Mouse (Mus musculus): ENCODE measurements around the gene Fktn. TPM values are rescaled to one million over a fixed set of nuclear protein-coding genes. Genes with fewer than 3 reads are reported as not detected.
"Not testable (repeated sequence)": the region's sequence is repeated elsewhere in the genome, so short reads cannot be mapped to it uniquely, and the experiment has no call there.

The Fktn gene
- polyA plus RNA-seq, 1 experiment from 2014 or later = 23.3 TPM

DNA sequence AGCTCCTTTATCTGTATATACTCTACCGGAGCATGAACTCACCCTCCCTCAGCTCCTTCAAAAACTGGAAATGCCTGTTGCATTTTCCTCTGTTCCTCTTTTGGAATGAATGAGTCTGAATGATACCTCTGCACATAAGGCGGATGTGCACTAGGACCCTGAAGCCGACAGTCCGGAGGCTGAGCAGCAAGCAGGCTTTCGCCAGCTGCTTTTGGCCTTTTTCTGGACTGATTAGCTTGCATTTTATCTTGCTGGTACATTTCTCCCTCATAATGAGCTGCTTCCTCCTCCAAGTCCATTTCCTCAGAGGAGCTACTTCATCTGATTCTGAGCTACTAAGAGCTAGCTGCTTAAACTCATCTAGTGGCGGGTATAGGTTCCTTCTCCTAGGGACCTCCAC, 92.6 kb downstream of the Fktn start:
- H3K27me3 ChIP-seq (ENCODE audit: poor library complexity, severe bottlenecking); H3K4me1 ChIP-seq; H3K27ac ChIP-seq; H3K4me3 ChIP-seq; H3K36me3 ChIP-seq (replicated peaks); DNase-seq (ENCODE audit: extremely low spot score, low spot score): not testable (repeated sequence)
- H3K9me3 ChIP-seq = peaks cover 31% of the 10 kb centered on the region
- WGBS = 77% methylated on average over 6 of the region's 6 CpGs

DNA sequence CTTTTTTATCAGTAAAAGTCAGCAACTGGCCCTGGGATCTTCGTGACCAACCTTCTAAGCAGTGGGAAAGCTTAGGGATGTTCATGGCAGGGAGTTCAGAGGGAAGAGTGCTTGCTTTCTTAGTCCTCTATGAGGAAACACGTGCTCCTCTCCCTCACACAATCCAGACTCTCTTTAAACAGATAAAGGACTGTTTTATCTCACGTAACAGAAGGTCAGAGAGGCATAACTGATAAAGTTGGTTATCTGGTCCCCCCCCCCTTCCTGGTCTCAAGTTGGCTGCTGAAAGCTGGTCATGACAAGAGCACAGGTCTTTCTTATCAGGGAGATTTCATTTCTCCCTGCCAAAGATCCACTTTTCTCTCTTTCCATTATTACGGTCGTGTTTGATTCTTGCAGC, 104.5 kb downstream of the Fktn start:
- H3K36me3 ChIP-seq (replicated peaks) = no peaks in the 10 kb centered on the region
- no peaks in the 10 kb centered on the region for H3K4me1 ChIP-seq
- no peak overlapping the region for H3K27ac ChIP-seq
- WGBS = 81% methylated on average over 5 of the region's 5 CpGs
- no peaks in the 10 kb centered on the region for H3K27me3 ChIP-seq (ENCODE audit: poor library complexity, severe bottlenecking)
- no peaks in the 10 kb centered on the region for H3K9me3 ChIP-seq
- no peak overlapping the region for H3K4me3 ChIP-seq
- DNase-seq (ENCODE audit: extremely low spot score, low spot score) = no peak

DNA sequence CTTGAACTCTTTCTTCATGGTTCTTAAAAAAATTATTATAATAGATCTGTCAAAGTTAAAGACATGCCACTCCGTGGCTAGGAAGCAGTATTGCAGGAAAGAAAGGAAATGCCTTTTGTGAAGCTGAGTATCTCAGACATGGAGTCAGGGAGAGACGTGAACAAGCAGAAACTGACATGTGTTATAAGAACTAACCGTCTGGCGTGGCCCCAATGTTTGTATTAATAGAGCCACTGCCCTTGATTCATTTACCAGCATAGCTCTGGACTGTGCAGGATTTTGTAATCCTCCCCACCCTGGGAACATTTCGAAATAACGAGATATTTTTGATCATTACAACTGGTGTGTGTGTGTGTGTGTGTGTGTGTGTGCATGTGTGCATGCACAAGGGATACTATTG, 109.9 kb downstream of the Fktn start:
- Histone ChIP-seq H3K4me3 (no peak overlapping the region), H3K9me3 (no peaks in the 10 kb centered on the region), H3K36me3 (replicated peaks) (0 out of 2 replicates have a peak, but pooled peaks cover 3% of the 10 kb centered on the region), H3K4me1 (peaks cover 13% of the 10 kb centered on the region), H3K27ac (no peak overlapping the region), H3K27me3 (ENCODE audit: poor library complexity, severe bottlenecking) (no peaks in the 10 kb centered on the region)
- WGBS = 69% methylated on average over 6 of the region's 6 CpGs
- no peak for DNase-seq (ENCODE audit: extremely low spot score, low spot score)

DNA sequence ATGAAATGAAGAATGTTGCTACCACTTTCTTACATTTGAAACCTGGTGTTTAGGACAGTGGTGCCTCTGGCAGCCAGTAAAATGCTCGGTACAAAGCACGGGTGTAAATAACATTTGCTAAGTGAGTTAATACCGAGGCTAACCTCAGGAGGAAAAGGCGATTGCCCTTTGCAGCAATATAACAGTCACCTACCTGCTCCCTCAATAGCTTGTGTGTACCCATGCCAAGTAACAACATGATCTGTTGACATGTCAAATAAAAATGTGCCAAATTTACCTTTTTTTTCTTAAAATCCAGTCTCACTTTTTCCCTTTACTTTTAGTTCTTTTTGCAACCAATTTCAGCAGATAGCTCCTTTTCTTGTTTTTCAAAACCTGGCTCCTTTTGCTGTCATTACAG, 111.0 kb downstream of the Fktn start:
- Histone ChIP-seq H3K27me3 (ENCODE audit: poor library complexity, severe bottlenecking) (no peaks in the 10 kb centered on the region), H3K27ac (no peak overlapping the region), H3K9me3 (no peaks in the 10 kb centered on the region), H3K36me3 (replicated peaks) (0 out of 2 replicates have a peak, but pooled peaks cover 4% of the 10 kb centered on the region), H3K4me3 (no peak overlapping the region), H3K4me1 (peaks cover 13% of the 10 kb centered on the region)
- 76% methylated on average over 4 of the region's 4 CpGs for WGBS
- no peak for DNase-seq (ENCODE audit: extremely low spot score, low spot score)

DNA sequence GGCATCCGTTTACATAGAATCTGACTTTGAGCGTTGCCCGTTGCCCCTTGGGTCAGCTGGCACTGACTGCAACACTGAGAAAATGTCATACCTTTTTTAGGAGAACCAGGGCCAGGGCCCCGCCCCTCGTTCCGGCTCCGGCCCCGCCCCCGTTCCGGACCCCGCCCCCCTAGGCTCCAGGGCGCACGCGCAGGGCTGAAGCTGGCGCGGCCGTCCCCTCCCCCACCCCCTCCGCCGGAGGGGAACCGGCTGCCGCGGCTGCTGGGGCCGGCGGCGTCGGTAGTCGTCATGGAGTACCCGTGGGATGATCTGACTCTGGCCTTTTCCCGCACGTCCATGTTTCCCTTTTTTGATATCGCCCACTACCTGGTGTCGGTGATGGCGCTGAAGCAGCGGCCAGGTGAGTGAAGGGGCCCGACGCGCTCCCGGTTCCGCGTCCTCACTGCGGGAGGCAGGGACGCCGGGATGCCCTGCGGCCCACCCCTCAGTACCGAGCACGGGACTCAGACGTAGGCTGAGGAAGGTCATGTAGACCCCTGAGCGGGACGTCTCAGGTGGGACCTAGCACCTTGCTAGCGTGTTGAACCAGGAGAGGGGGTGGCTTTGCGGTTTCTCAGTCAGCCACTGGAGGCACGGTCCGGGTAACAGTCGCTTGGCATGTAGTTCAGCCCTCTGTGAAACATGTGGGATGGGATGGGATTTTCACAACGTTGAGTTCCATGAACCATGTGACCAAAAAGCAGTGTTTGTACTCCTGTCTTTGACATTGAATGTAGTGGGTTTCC, 112.2 kb downstream of the Fktn start, which contains the start of gene Tmem38b:
Gene Tmem38b, plus strand, starts transcription at position 225 of the 785 bp plus-strand sequence.
- peak; percentile 78 for DNase-seq (ENCODE audit: extremely low spot score, low spot score)
- under 1% methylated on average over 55 of the region's 55 CpGs for WGBS
- Histone ChIP-seq H3K36me3 (replicated peaks) (0 out of 2 replicates have a peak, but pooled peaks cover 4% of the 10 kb centered on the region), H3K4me1 (peaks cover 13% of the 10 kb centered on the region), H3K27me3 (ENCODE audit: poor library complexity, severe bottlenecking) (no peaks in the 10 kb centered on the region), H3K4me3 (peak within 1 kb of the TSS; percentile 82), H3K9me3 (no peaks in the 10 kb centered on the region), H3K27ac (peak within 1 kb of the TSS; percentile 86)

DNA sequence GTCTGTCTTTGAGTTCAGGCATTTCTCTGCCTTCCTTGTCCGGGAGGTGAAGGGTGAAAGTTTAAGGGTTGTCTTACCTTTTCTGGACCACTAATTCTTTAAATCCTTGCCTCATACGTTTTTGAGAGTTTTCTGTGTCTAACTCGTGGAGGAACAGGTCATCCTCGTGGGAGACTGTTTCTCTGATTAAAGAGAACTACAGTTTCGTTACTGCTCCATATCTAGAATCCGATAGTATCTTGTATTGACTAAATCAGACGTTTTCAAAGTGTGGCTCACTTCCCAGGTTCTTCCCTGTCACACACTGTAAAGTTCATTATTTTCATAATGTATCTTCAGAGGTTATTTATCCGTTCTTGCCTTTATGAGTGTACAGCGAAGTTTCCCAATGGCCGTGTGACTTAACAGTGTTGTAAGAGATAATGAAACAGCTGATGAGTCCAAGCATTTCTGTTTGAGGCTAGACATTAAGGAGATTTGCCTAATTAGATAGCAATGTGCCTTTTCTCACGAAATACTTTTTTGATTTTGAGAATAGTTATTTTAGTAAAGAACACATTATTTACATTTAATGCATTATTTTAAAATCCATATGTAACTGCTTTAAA, 112.9 kb downstream of the Fktn start:
- DNase-seq (ENCODE audit: extremely low spot score, low spot score) = no peak
- 22% methylated on average over 11 of the region's 11 CpGs for WGBS
- Histone ChIP-seq H3K27me3 (ENCODE audit: poor library complexity, severe bottlenecking) (no peaks in the 10 kb centered on the region), H3K4me1 (peaks cover 13% of the 10 kb centered on the region), H3K9me3 (no peaks in the 10 kb centered on the region), H3K27ac (no peak overlapping the region), H3K4me3 (peak overlapping the region; percentile 82), H3K36me3 (replicated peaks) (0 out of 2 replicates have a peak, but pooled peaks cover 4% of the 10 kb centered on the region)

Other genes starting within 250 kb of the Fktn start
- 24.6 and 27.3 TPM in 2 replicates for gene Fsd1l, start 82.5 kb upstream of the Fktn start, polyA plus RNA-seq (2016; fragmentation: Nextera tagmentation; extraction: Ambion mirVana)
- 2.2 and 2.8 TPM in 2 replicates for gene Tal2, start 65.7 kb downstream of the Fktn start, polyA plus RNA-seq (2016; fragmentation: Nextera tagmentation; extraction: Ambion mirVana)
- gene Tmem38b, start 112.0 kb downstream of the Fktn start, polyA plus RNA-seq (2016; fragmentation: Nextera tagmentation; extraction: Ambion mirVana) = 5.9 and 6.2 TPM in 2 replicates

Measured in forebrain, embryonic 10.5 days (tissue).